Mouse (Mus musculus) liver, adult 2 months (tissue): ENCODE results near the gene Sfi1. TPM values are rescaled to one million over a fixed set of nuclear protein-coding genes. Genes with fewer than 3 reads are reported as not detected.
"Not testable (repeated sequence)": the region's sequence is repeated elsewhere in the genome, so short reads cannot be mapped to it uniquely, and the experiment has no call there.

ENCODE experiments used
- DNase-seq: peaks from one replicate; pipeline ENCODE4 v3.0.0-alpha.2; 2011; ENCODE audit warnings: low read depth, low spot score; ENCODE audit errors: extremely low read depth
- H3K27ac ChIP-seq: fragments of 200-500 bp; replicated peaks from 2 replicates; pipeline ENCODE4 v1.5.1; 2012; ENCODE audit warnings: low read depth, mild to moderate bottlenecking, control low read depth, inconsistent platforms, low read length; ENCODE audit not compliant: insufficient read depth
- H3K27me3 ChIP-seq: fragments of 200-500 bp; 2 replicates; pipeline ENCODE4 v1.6.1; 2012; ENCODE audit warnings: mild to moderate bottlenecking, moderate library complexity, low read length, inconsistent platforms; ENCODE audit not compliant: control insufficient read depth, insufficient read depth
- H3K36me3 ChIP-seq: fragments of 200-500 bp; 2 replicates; pipeline ENCODE4 v1.6.1; 2012; ENCODE audit warnings: low read length, inconsistent platforms; ENCODE audit not compliant: control insufficient read depth, insufficient read depth
- H3K4me1 ChIP-seq: fragments of 200-500 bp; 2 replicates; pipeline ENCODE4 v1.6.1; 2011; ENCODE audit warnings: low read length; ENCODE audit not compliant: control insufficient read depth, insufficient read depth
- H3K4me3 ChIP-seq: fragments of 200-500 bp; 2 replicates; pipeline ENCODE4 v1.5.1; 2011; ENCODE audit warnings: low read depth, mild to moderate bottlenecking, control low read depth, low read length, moderate library complexity; ENCODE audit not compliant: insufficient read depth
- H3K79me2 ChIP-seq: fragments of 200-500 bp; 2 replicates; pipeline ENCODE4 v1.6.1; 2012; ENCODE audit warnings: inconsistent platforms, mild to moderate bottlenecking, low read length, moderate library complexity; ENCODE audit not compliant: control insufficient read depth, insufficient read depth
- H3K9ac ChIP-seq: fragments of 200-500 bp; 2 replicates; pipeline ENCODE4 v1.6.1; 2012; ENCODE audit warnings: low read depth, mild to moderate bottlenecking, control low read depth, inconsistent platforms, low read length
- WGBS: fragments of 180-500 bp; shearing (Covaris S2); methylation state at CpG from one replicate; pipeline ENCODE4 v1.1.7; 2018; 5-methylcytosine and 5-hydroxymethylcytosine counted together
- polyA plus RNA-seq: library from polyadenylated mRNA; depleted of rRNA; stranded (reverse); fragments of >200 nt; gene quantifications from 2 replicates; pipeline ENCODE4 v1.2.3, GENCODE M21; 2012
- total RNA-seq: library from RNA; depleted of rRNA; stranded (reverse); fragments of >200 nt; gene quantifications from 2 replicates; pipeline ENCODE4 v1.2.3, GENCODE M21; 2014

Sfi1 gene
- total and polyA plus RNA-seq, 2 experiments, result 11.3 to 12.4 TPM

DNA sequence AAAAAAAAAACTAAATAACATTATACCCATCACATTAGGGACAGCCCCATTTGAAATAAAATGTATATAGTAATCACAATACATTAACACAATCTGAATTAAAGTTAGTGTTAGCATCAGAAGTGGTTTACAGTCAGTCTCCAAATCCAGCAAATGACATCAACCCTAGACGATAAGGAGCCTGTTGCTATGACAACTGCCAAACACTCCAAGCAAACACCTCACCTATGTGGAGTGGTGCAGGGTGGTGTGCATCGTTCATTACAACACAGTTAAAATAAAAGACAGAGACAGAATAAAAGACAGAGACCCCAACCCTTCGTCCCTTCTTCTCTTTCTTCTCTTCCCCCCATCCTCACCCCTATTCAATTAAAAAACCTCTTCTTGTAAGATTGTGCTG is 29.6 kb downstream of the Sfi1 start:
- not testable (repeated sequence) for H3K79me2 ChIP-seq, H3K4me1 ChIP-seq, DNase-seq, H3K4me3 ChIP-seq, H3K27me3 ChIP-seq, H3K9ac ChIP-seq, H3K27ac ChIP-seq, H3K36me3 ChIP-seq
- WGBS, result 49% methylated on average over 3 of the region's 3 CpGs

DNA sequence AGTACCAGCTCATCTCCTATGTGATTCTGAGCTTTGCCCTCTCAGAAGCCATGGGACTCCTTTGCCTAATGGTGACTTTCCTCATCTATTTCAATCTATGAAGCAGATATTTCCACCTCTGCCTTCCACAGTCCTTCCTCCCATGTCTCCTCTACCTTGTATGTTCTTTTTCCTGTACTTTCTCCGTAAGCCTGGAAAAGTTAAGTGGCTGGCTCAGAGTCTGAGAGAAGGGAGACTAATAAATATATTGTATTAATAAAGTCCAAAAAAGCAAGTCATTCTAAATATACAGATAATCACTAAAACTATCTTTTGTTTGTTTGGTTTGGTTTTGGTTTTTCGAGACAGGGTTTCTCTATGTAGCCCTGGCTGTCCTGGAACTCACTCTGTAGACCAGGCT is 30.1 kb downstream of the Sfi1 start:
- H3K36me3 ChIP-seq, H3K9ac ChIP-seq, H3K27me3 ChIP-seq, H3K27ac ChIP-seq, H3K4me3 ChIP-seq, H3K4me1 ChIP-seq, H3K79me2 ChIP-seq: not testable (repeated sequence)
- DNase-seq, result peak; percentile 20
- WGBS, result 81% methylated on average over 2 of the region's 2 CpGs

DNA sequence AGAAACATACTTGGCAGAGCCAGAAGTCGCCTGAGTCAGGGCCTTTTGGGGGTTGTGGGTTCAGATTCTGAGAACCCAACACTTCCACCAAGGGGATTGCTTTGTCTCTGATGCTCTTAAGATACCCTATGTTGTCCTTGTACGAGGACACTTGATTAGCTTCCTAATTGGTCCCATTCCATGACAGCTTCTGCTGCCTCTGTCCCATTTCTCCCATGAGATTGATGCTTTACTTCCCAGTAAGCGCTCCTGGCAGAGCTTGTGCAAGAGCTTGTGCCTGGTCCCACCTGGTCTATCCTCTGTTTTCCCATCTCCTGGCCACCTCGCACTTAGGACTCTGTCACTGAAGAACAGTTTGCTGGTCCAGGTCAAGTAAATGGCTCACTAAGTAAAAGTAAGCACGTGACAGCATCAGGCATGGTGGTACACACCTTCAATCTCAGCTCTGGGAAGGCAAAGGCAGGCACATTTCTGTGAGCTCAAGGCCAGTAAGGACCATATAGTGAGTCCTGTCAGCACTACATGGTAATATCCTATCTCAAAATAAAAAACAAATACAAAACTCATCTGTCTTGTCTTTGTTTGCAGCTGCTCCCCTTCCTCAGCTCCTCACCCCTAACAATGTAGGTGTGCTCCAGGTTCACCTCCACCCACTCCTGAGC is 30.9 kb downstream of the Sfi1 start:
- H3K9ac ChIP-seq, H3K27ac ChIP-seq, H3K4me1 ChIP-seq, H3K36me3 ChIP-seq, H3K79me2 ChIP-seq, H3K4me3 ChIP-seq, H3K27me3 ChIP-seq: not testable (repeated sequence)
- 44% methylated on average over 5 of the region's 5 CpGs for WGBS
- DNase-seq, result peak; percentile 72

DNA sequence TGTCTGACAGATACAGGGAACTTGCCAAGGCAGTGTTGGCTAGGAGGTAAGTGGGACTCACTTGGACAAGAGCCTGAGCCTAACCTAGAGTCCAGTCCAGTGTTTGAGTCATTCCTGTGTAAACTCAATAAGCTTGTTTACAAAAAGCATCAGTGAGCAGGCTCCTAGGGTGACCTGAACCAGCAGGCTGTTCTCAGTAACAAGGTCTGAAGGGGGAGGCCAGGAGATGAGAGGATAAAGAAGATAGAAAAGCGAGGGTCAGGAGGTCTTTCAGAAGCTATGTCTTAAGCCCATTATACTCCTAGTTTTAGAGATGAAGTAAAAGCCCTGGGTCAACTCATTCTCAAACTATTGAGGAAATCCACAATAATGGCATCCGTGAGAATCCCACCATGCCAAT is 31.9 kb downstream of the Sfi1 start:
- not testable (repeated sequence) for H3K9ac ChIP-seq, H3K4me1 ChIP-seq, H3K4me3 ChIP-seq, H3K27me3 ChIP-seq, H3K27ac ChIP-seq, H3K79me2 ChIP-seq, H3K36me3 ChIP-seq
- DNase-seq, result peak; percentile 86
- 33% methylated on average over 1 of the region's 2 CpGs for WGBS

DNA sequence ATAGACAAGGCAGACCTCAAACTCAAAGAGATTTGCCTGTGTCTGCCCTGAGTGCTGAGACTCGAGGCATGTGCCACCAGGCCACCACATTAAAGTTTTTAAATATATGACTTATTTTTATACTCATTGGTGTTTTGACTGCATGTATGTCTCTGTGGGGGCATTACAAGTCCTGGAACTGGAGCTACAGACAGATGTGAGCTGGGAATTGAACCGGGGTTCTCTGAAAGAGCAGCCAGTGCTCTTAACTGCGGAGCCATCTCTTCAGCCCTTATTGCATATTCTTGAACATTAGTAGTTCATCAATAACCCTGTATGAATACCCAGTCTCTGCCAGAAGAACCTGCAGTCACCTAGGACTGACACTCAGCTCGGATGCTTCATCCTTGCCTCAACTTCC is 34.5 kb downstream of the Sfi1 start:
- not testable (repeated sequence) for H3K27ac ChIP-seq, H3K9ac ChIP-seq, DNase-seq, H3K79me2 ChIP-seq, H3K36me3 ChIP-seq, H3K4me1 ChIP-seq, H3K27me3 ChIP-seq, H3K4me3 ChIP-seq
- WGBS, result 97% methylated on average over 4 of the region's 4 CpGs

DNA sequence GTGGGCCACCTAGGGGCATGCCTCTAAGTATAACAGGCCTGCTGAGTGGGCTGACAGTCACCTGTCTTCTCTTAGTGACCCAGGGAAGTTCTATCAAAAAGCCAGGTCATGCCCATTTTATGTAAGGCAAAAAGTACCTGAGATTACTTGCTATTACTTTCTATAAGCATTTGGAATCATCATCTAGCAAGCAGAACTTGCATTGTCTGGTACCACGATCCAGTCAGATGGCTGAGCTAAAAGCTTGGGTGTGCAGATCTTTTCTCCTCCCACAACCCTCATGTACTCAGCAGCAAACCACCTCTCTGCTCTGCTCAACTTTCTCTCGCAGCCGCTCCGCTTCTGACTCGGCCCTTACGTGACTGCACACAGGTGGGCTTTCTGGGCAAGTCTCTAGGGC is 35.3 kb downstream of the Sfi1 start:
- not testable (repeated sequence) for H3K4me1 ChIP-seq, H3K4me3 ChIP-seq, H3K27me3 ChIP-seq, H3K79me2 ChIP-seq, DNase-seq, H3K36me3 ChIP-seq, H3K9ac ChIP-seq, H3K27ac ChIP-seq
- WGBS, result 97% methylated on average over 6 of the region's 6 CpGs

DNA sequence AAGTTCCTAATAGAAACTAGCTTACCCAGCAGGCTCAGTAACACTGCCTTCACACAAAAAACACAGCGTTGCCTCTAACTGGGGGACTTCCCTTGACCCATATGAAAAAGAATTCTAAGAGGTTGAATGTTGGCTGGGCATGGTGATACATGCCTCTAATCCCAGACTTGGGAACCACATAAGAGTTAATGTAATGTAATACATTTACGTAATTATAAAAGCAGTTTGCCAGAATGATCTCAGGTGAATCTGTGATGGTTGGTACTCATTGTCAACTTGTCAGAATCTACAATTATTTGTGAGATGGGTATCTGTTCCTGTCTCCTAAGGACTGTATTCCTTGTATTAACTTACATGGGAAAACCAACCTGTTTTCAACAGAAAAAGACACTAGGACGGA is 36.3 kb downstream of the Sfi1 start:
- H3K4me3 ChIP-seq, H3K27ac ChIP-seq, H3K4me1 ChIP-seq, H3K36me3 ChIP-seq, DNase-seq, H3K79me2 ChIP-seq, H3K27me3 ChIP-seq, H3K9ac ChIP-seq: not testable (repeated sequence)
- 88% methylated on average over 2 of the region's 3 CpGs for WGBS

DNA sequence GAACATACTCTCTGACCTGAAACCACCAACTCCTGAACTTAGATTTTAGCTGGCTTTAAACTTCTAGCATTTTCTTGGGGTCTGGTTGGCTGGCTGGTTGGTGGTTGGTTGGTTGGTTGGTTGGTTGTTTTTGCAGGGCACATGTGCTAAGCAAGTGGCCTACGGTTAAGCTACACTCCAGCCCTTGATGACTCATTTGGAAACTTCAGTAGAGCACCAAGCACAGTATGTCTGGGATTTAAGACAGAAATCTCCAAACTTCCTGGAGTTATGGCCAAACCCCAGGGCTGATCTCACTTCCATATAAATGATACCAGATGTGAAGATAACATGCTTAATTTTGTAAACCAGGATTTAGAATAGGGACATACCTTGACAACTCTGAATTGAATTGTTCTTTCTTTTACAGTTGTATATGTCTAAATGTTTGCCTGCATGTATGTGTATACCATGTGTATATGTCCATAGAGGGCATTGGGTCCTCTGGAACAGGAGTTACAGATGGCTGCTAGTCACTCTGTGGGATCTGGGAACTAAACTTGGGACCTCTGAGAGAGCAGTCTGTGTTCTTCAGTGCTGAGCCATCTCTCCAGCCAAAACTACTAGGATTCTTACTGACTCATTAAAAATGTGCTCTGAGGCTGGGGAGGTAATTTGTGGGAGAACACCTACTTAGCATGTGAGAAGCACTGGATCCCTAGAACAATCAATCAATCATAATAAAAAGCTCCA is 39.4 kb downstream of the Sfi1 start:
- not testable (repeated sequence) for H3K9ac ChIP-seq, H3K36me3 ChIP-seq, H3K27me3 ChIP-seq, H3K27ac ChIP-seq, H3K4me1 ChIP-seq, H3K79me2 ChIP-seq, H3K4me3 ChIP-seq
- DNase-seq, result peak; percentile 31
- WGBS, result 72% methylated on average over 1 of the region's 1 CpGs
